Mouse (Mus musculus) MEL-GATA-1-ER (cell line): ENCODE data around the gene Rcbtb2.

ENCODE experiments used
- DNase-seq: peaks from one replicate; pipeline ENCODE4 v3.0.0-alpha.2; 2012; ENCODE audit warnings: low read depth; ENCODE audit errors: extremely low read depth

Gene Rcbtb2

DNA sequence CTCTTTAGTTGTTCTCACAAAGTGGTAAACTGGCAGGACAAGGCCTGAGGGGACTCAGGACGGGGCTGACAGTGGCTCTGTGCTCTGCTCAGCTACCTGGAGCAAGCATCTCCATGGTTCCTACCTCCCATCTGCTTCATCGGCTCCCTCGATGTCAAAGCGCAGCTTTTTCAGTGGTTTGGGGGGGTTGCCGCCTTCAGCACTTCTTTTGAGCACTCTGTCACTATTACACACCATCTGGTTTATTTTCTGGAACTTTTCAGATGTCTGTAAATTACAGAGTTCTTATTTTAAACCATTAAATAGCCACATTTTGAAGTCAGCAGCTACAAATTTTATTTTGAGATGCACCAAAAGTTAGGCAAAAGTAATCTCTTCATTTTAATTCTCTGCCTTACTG is 76.2 kb downstream of the Rcbtb2 start:
- no peak for DNase-seq

DNA sequence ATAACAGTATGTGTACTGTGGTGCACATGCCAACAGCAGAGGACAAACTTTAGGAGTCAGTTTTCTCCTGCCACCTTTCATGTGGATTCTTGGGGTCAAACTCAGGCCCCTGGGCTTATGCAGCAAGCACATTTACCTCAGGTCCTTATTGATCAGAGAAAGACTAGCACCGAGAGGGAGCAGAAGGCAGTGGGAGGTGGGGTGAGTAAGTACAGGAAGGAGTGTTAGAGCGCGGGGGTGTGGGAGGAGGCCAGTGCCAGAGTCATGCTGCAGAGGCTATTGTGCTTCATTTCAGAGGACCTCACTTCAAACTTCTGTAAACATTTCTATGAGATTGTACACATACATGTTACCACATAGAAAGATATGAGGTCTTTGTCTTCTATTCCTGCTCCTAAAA is 78.6 kb downstream of the Rcbtb2 start:
- no peak for DNase-seq

DNA sequence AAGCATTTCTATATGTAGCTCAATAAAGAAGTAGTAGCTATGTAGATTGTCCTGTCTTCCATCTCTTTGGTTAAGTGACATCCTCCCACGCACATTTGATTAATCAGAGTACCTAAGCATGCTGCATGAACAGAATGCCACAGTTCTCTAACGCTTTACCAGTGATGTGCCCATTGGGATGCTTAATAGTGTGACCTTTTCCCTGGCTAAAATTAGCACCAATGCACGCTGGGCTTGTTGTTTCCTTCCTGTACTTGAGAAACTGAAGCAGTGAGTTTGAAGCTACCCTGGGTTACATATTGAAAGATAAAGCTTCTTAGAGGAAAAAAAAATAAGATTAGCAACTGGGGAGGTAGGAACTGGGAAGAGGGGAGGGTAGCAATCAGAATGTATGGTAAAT is 81.2 kb downstream of the Rcbtb2 start:
- no peak for DNase-seq

DNA sequence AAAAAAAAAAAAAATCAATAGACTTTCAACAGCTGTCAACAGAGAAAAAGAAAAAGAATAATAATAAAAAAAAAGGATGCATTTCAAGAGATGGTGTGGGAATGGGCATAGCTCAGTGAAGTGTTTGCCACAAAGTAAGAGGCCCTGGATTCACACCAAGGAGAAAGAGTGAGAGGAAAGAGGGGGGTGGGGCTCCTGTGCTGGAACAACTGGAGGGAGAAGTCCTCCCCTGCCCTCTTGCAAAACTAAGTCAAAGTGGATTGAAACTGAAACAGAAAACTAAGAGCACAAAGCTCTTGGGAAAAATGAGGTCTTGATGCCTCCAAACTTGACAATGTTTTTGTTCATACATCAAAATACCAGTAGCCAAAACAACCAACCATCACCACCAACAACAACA is 86.4 kb downstream of the Rcbtb2 start:
- no peak for DNase-seq

DNA sequence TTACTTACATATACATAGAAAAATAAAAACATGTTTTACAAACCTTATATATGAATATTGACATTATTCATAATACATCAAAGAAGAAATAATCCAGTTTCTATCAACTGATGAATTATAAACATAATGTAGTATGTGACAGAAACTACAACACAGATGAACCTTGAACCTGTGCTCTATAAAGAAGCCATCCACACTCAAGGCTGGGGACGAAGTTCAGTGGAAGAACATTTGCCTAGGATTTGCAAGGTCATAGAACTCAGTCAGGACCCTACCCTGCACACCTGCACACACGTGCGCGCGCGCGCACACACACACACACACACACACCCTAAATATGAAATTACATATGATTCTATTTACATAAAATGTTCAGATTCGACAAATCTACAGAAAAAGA is 87.4 kb downstream of the Rcbtb2 start:
- DNase-seq: no peak

DNA sequence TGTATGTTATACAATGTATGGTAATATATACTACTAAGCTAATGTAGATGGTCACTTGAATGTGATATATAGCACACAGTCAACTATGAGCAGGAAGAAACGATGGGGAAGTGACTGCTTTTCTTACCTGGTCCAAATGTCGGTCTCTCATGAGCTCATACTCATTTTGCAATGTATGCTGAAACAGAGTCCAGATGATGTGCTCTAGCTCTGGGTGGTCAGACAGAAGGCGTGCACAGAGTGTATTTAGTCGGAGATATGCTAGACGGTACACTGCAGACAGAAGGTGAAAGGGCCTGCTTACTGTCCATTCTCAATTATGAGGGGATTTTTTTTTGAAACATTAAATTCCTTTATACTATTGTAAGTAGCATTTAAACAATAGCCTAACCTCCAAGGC is 88.6 kb downstream of the Rcbtb2 start:
- DNase-seq: no peak

DNA sequence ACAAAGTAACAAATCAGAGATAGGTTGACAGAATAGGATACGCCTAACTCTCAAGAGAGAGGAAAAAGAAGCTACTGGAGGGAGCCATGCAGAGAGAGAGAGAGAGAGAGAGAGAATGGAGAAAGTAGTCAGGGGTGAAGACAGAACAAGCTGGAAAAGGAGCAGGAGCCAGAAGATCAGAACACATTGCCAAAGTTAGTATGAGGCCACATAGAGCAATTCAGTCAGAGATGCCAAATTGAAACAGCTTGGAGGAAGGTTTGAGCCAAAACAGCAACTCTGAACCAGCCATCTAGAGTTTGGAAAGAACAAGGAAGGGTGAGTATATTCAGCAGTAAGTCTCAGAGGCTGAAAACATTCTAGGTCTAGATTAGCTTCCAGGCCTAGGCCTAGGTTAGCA is 94.2 kb downstream of the Rcbtb2 start:
- DNase-seq: no peak

DNA sequence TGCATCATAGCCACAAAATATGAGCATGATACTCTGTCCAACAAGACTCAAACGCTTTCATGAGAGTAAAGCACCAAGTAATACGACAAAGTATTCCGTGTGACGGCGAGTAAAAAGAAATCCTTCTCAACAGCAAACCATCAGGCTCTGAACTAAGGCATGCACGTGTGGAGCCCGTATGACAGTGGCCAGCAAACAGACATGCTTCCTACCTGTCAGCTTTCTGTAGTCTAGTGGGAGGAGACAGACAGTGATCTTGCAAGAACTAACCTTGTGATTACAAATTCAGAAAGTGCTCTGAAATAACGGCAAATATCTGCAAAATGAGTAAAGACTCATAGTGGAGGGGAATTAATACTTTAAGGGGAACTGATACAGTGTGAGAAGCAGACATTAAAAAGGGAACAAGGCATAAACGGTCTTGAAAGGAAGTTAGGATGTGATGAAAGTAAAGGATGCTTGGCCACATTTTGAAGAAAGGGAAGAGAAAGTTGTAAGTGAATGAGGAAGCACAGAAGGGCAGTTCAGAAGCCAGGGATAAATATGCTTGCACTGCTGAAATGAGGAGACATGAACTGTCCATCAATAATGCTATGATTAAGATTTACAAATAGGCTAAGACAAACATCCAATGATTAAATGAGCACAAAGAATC is 99.6 kb downstream of the Rcbtb2 start:
- DNase-seq: peak; percentile 37

DNA sequence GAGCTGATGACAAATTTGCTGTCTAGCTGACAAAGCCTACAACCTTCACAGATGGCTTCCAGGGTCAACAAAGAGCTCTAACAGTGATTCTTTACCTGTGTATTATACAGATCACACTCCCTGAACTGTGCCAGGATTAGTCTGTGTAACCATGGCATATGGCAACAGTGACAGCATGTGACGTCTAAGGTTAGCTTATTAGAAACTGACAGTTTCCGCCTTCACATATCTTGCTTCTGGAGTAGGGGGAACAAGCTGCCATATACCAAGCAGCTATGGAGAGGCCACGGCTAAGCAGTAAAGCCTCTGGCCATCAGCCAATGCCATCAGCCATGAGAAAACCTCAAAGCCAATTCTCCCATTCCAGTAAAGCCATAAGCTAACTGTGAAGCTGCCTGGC is 103.5 kb downstream of the Rcbtb2 start:
- DNase-seq: no peak

DNA sequence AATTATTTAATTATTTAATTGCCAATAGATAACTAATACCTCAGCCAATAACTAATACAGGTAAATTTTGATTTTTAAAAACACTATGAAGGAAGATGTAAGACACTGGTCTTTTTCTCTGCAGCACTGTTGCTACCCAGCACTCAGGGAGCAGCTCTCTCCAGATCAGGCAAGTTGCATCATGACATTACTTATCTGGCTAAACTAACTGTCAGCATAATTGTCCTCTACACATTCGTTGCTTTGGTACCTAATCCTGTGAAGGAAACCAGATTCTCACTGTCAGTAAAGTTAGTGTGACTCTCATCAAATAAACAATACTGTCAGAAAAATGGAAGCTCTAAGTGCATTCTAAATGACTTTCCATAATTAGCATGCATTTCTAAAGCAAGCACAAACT is 104.0 kb downstream of the Rcbtb2 start:
- DNase-seq: no peak

DNA sequence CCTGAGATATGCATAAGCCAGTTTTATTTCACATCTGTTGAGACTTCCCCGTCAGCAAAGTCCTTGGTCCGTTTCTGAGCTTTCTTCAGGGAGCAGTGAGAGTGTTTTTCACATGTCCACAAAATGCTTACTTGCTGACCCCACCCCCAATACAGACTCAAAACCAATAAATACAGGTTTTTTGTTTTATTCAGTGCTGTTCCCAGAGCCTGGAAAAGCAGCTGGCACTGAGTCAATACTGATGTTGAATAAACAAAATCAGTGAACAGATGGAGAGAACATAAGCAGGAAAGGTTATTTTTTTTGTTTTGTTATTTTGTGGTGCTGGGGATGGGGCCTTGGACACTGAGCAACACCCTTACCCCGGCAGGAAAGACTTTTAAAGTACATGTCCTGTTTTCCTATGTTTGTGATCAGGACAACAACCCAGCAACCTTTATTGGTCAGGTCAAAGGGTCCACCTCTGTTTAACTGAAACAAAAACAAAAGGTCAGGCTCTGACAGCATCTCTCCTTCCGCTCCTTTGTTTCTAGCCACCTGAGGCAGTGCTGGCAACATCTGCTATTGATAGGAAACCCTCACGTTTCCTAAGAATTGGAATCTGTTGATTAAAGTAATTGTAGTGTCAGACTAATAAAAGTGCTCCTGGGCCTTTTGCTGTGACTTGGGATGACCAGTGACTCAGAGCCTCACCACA is 108.6 kb downstream of the Rcbtb2 start:
- no peak for DNase-seq

DNA sequence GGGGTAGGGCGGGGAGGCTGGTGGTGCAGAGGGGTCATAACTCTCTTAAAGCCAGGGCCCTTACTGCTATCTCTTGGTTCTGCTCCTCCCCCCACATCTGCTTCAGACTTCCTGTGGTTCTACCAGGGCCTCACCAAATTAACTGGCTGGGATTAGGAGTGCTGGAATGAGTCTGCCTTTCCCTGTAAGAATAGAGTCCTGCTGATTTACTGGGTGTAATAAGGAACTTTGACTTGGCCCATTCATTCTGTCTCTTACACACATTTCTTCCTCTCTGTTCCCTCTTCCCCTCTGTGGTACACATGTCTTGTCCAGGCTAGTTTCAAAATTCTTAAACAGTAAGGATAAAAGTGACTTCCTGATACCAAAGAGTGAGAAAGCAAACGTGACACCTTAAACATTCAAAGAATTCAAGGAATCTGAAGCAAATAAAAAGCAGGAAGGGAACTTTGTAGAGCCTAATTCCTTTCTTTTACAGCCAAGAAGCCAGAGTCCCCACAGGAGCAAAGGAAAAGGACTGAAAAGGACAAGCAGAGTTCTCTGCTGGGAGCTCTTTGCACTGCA is 111.7 kb downstream of the Rcbtb2 start:
- no peak for DNase-seq

DNA sequence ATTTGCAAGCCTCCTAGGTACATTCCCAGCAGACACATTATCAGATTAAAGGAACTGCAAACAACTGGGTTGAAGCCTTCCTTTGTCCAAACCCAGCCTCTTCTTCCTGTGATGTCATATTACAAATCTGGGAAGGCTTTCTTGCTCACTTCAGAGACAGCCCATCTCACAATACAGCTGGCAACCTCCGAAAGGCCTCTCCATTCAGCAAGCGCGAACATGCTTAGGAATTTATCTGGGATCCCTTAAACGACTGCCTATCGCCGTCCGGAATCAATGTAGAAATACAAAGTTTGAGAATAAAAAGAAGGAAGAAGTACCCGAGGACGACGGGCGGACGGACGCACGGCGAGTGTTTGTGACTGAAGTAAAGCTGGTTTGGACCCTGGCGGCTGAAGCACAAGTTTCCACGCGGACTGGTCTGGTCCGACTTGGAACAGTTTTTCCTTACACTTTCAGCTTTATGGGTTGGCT is 115.0 kb downstream of the Rcbtb2 start, which contains the start of gene Lpar6:
Gene Lpar6 (plus strand): TSS at position 48 of the 474 bp plus-strand sequence.
- no peak for DNase-seq

DNA sequence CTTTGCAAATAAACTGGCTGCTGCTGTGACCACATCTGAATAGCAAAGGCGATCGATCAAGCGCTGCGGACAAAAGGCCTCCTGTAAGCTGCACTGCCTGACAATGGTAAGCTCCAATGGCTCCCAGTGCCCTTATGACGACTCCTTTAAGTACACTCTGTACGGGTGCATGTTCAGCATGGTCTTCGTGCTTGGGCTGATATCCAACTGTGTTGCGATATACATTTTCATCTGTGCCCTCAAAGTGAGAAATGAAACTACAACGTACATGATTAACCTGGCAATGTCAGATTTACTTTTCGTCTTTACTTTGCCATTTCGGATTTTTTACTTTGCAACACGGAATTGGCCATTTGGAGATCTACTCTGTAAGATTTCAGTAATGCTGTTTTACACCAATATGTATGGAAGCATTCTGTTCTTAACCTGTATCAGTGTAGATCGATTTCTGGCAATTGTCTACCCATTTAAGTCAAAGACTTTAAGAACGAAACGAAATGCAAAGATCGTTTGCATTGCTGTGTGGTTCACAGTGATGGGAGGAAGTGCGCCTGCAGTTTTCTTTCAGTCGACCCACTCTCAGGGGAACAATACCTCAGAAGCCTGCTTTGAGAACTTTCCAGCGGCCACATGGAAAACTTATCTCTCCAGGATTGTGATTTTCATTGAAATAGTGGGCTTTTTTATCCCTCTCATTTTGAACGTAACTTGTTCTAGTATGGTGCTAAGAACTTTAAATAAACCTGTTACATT is 115.8 kb downstream of the Rcbtb2 start:
- DNase-seq: no peak

DNA sequence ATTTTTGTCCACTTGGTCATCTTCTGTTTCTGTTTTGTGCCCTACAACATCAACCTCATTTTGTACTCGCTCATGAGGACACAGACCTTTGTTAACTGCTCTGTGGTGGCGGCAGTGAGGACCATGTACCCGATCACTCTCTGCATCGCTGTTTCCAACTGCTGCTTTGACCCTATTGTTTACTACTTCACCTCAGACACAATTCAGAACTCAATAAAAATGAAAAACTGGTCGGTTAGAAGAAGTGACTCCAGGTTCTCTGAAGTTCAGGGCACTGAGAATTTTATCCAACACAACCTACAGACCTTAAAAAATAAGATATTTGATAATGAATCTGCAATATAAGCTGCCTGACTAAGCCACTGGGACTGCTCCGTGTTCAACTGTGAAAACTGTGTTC is 116.5 kb downstream of the Rcbtb2 start:
- no peak for DNase-seq

DNA sequence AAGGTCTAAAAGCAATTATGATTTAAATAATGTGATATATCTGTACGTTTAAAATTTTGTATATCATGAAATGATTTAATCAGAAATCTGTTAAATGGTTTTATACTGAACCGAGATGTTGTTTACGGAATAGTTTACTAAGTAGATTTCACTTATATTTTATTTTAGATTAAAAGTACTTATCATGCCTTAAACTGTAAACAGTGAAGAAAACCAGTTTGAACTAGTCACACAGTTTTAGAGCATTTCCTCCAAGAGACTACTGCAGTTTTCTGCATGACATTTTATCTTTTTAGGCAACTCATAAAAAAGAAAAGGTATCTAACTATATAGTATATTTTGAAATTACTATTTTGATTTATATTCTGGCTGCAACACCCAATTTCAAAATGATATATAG is 117.0 kb downstream of the Rcbtb2 start:
- DNase-seq: no peak

DNA sequence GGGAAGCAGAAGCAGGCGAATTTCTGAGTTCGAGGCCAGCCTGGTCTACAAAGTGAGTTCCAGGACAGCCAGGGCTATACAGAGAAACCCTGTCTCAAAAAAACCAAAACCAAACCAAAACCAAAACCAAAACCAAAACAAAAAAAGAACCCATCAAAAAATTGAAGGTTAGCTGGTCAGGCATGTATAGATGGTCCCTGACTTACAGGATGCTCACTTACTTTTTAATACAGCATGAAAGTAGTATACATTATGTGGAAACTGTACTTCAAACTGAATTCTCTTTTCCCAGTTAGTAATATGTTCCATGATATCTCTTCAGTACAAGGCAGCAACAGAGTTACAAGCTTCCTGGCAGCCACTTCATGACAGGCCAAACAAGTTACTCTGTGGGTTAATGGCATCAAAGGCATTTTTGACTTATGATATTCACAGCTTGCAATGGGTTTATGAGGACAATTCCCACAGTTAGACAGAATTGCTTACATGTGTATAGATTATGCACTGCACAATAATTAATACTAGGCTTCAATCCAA is 121.3 kb downstream of the Rcbtb2 start:
- no peak for DNase-seq

DNA sequence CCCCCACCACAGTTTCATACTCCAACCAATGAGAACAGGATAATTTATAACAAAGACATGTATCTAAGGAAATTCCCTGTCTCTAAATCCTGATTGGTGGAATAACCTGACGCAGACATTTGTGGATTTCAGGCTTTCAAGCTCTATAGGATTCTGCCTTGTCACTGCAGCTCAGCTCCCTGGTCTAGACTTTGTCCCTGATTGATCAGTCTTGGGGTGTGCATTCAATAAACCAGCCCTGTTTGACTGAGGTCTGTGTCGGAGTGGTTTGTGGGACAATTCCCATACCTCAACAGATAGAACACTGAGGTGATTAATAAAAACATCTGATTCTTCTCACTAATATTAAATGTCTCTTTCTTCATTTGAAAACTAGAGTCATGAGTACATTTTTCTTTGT is 127.2 kb downstream of the Rcbtb2 start:
- no peak for DNase-seq

DNA sequence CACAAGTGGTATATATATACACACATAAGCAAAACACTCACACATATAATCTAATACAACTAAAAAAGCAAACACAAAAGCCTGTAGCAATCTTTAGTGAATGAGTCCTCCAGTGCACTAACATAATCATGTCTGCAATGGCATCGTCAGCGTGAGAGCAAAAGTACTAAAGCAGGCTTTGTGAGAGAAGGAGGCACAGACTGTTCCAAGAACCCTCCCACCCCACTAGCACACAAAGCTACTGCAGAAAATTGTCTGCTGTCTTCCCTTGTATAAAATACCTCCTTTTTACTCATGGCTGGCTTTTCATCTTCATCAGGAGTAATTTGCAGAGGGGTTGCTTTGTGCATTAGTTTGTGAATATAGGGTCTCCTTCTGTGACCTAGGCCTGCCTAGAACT is 129.4 kb downstream of the Rcbtb2 start:
- DNase-seq: no peak

DNA sequence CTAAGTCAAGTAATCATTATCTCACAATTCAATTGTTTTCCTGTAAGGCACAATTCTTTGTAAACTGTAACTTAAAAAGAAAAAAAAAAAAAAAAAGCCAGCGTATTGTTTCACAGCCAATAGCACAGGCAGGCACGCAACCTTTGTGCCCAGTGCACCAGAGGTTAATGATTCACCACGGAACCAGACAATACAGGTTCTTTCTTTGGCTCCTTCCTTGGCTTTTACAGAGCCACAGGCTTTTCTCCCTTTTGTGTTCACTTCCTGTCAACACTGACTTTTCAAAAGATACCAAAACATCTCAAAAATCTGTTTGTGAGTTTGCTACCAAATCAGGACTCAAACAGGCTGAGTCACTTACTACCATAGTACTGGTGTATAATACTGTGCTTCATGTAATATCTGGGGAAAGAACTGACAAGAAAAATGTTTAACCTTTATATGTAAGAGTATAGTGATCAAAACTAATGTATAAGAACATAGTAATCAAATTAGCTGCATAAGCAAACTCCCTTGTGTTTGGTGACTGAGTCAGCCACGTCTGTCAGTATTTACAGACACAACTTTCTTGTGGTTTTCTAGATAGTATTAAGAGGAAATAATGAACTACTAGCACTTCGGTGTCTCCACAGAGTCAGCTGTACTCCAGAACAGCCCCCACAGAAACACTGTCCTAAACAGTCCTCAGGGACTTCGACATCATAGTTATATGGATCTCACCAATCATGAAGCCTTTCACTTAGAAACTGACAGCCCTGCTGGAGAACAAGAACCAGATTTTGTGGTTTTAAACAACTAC is 130.8 kb downstream of the Rcbtb2 start:
- no peak for DNase-seq

DNA sequence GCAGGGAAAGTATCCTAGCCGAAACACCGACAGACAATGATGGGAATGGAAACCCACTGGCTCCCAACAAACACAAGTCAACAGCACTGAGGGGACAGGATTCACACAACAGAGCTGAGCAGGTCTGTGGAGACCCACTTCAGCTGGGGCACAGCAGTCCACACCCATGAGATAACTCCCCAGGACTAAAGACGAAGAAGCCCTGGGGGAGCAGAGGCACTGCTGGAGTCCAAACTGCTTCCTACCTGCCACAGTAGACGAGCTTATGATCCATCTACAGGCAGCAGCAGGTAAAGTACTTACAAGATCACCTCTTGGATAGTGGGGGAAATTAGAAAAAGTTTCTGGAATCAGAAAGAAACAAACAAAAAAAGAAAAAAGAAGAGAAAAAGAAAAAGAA is 131.6 kb downstream of the Rcbtb2 start:
- DNase-seq: no peak
